Mouse (Mus musculus): Measurements from ENCODE around the gene Lrp2. TPM values are rescaled to one million over a fixed set of nuclear protein-coding genes. Genes with fewer than 3 reads are reported as not detected.
"Not testable (repeated sequence)": the region's sequence is repeated elsewhere in the genome, so short reads cannot be mapped to it uniquely, and the experiment has no call there.

The Lrp2 gene
- total RNA-seq, 2 experiments from 2014 or later = 0.12 to 0.15 TPM

GRCm38 (mm10) chr2:69585191-69585885 lies 527 bp downstream of the Lrp2 start:
- peak in 1 of 2 experiments; percentile 28 for DNase-seq (ENCODE audit: extremely low spot score in 1 of 2, low spot score in 2 of 2)
- intact Hi-C loops (cut with DNase I) = no loop called here

- intact Hi-C loops (cut with DNase I) = no loop called here
- DNase-seq (ENCODE audit: extremely low spot score in 1 of 2, low spot score in 2 of 2) = no peak
Observed at GRCm38 (mm10) chr2:69584117-69584933, 1.5 kb downstream of the Lrp2 start.

GRCm38 (mm10) chr2:69582861-69583260 lies 3.0 kb downstream of the Lrp2 start:
- no peak for DNase-seq (ENCODE audit: extremely low spot score in 1 of 2, low spot score in 2 of 2)
- intact Hi-C loops (cut with DNase I) = no loop called here

GRCm38 (mm10) chr2:69582068-69582467 lies 3.8 kb downstream of the Lrp2 start:
- DNase-seq (ENCODE audit: extremely low spot score in 1 of 2, low spot score in 2 of 2); intact Hi-C loops (cut with DNase I): not testable (repeated sequence)

GRCm38 (mm10) chr2:69580091-69580490 lies 5.8 kb downstream of the Lrp2 start:
- no peak for DNase-seq (ENCODE audit: extremely low spot score in 1 of 2, low spot score in 2 of 2)
- intact Hi-C loops (cut with DNase I) = no loop called here

- intact Hi-C loops (cut with DNase I) = no loop called here
- no peak for DNase-seq (ENCODE audit: extremely low spot score in 1 of 2, low spot score in 2 of 2)
Observed at GRCm38 (mm10) chr2:69578206-69578605, 7.7 kb downstream of the Lrp2 start.

GRCm38 (mm10) chr2:69576531-69576930 lies 9.3 kb downstream of the Lrp2 start:
- DNase-seq (ENCODE audit: extremely low spot score in 1 of 2, low spot score in 2 of 2) = no peak
- intact Hi-C loops (cut with DNase I) = no loop called here

- no peak for DNase-seq (ENCODE audit: extremely low spot score in 1 of 2, low spot score in 2 of 2)
- intact Hi-C loops (cut with DNase I) = no loop called here
Observed at GRCm38 (mm10) chr2:69574934-69575333, 10.9 kb downstream of the Lrp2 start.

- intact Hi-C loops (cut with DNase I) = no loop called here
- no peak for DNase-seq (ENCODE audit: extremely low spot score in 1 of 2, low spot score in 2 of 2)
Observed at GRCm38 (mm10) chr2:69574261-69574660, 11.6 kb downstream of the Lrp2 start.

- intact Hi-C loops (cut with DNase I) = no loop called here
- no peak for DNase-seq (ENCODE audit: extremely low spot score in 1 of 2, low spot score in 2 of 2)
Observed at GRCm38 (mm10) chr2:69573733-69574054, 12.2 kb downstream of the Lrp2 start.

GRCm38 (mm10) chr2:69573038-69573732 lies 12.7 kb downstream of the Lrp2 start:
- DNase-seq (ENCODE audit: extremely low spot score in 1 of 2, low spot score in 2 of 2) = no peak
- intact Hi-C loops (cut with DNase I) = no loop called here

GRCm38 (mm10) chr2:69570556-69570955 lies 15.3 kb downstream of the Lrp2 start:
- intact Hi-C loops (cut with DNase I) = no loop called here
- DNase-seq (ENCODE audit: extremely low spot score in 1 of 2, low spot score in 2 of 2) = no peak

- intact Hi-C loops (cut with DNase I) = no loop called here
- DNase-seq (ENCODE audit: extremely low spot score in 1 of 2, low spot score in 2 of 2) = no peak
Observed at GRCm38 (mm10) chr2:69566281-69566680, 19.6 kb downstream of the Lrp2 start.

- no peak for DNase-seq (ENCODE audit: extremely low spot score in 1 of 2, low spot score in 2 of 2)
- intact Hi-C loops (cut with DNase I) = no loop called here
Observed at GRCm38 (mm10) chr2:69563492-69563891, 22.4 kb downstream of the Lrp2 start.

- DNase-seq (ENCODE audit: extremely low spot score in 1 of 2, low spot score in 2 of 2) = no peak
- intact Hi-C loops (cut with DNase I) = no loop called here
Observed at GRCm38 (mm10) chr2:69562761-69563160, 23.1 kb downstream of the Lrp2 start.

- no peak for DNase-seq (ENCODE audit: extremely low spot score in 1 of 2, low spot score in 2 of 2)
- intact Hi-C loops (cut with DNase I) = no loop called here
Observed at GRCm38 (mm10) chr2:69560221-69560620, 25.6 kb downstream of the Lrp2 start.

- DNase-seq (ENCODE audit: extremely low spot score in 1 of 2, low spot score in 2 of 2) = no peak
- intact Hi-C loops (cut with DNase I) = no loop called here
Observed at GRCm38 (mm10) chr2:69559380-69559779, 26.5 kb downstream of the Lrp2 start.

- intact Hi-C loops (cut with DNase I) = no loop called here
- no peak for DNase-seq (ENCODE audit: extremely low spot score in 1 of 2, low spot score in 2 of 2)
Observed at GRCm38 (mm10) chr2:69556686-69557085, 29.2 kb downstream of the Lrp2 start.

GRCm38 (mm10) chr2:69551639-69552038 lies 34.2 kb downstream of the Lrp2 start:
- intact Hi-C loops (cut with DNase I) = no loop called here

GRCm38 (mm10) chr2:69546823-69547222 lies 39.0 kb downstream of the Lrp2 start:
- DNase-seq (ENCODE audit: extremely low spot score in 1 of 2, low spot score in 2 of 2) = no peak
- intact Hi-C loops (cut with DNase I) = no loop called here

More at GRCm38 (mm10) chr2:69551639-69552038, 34.2 kb downstream of the Lrp2 start:
- DNase-seq (ENCODE audit: extremely low spot score in 1 of 2, low spot score in 2 of 2) = no peak
